Mouse (Mus musculus) neural tube, embryonic 12.5 days (tissue): ENCODE measurements around the gene Slc7a6. TPM values are rescaled to one million over a fixed set of nuclear protein-coding genes. Genes with fewer than 3 reads are reported as not detected.

ENCODE experiments used
- ATAC-seq: fragments of 200-750 bp; cut with Nextera tagmentation; 2 replicates; pipeline ENCODE4 v1.8.0; 2017; ENCODE audit warnings: low read depth, mild to moderate bottlenecking, moderate TSS enrichment, moderate library complexity; ENCODE audit not compliant: low FRiP score
- H3K27ac ChIP-seq: fragments of 300-500 bp; sonication (generic); 2 replicates; pipeline ENCODE4 v1.5.1; 2016
- H3K27me3 ChIP-seq: fragments of 300-500 bp; sonication (generic); replicated peaks from 2 replicates; pipeline ENCODE4 v1.6.1; 2016; ENCODE audit warnings: mild to moderate bottlenecking
- H3K36me3 ChIP-seq: fragments of 300-500 bp; sonication (generic); 2 replicates; pipeline ENCODE4 v1.6.1; 2016; ENCODE audit warnings: mild to moderate bottlenecking
- H3K4me1 ChIP-seq: fragments of 300-500 bp; sonication (generic); 2 replicates; pipeline ENCODE4 v1.6.1; 2016
- H3K4me2 ChIP-seq: fragments of 300-500 bp; sonication (generic); replicated peaks from 2 replicates; pipeline ENCODE4 v1.6.1; 2016; ENCODE audit warnings: mild to moderate bottlenecking
- H3K4me3 ChIP-seq: fragments of 300-500 bp; sonication (generic); 2 replicates; pipeline ENCODE4 v1.5.1; 2016
- H3K9ac ChIP-seq: fragments of 300-500 bp; sonication (generic); 2 replicates; pipeline ENCODE4 v1.6.1; 2016; ENCODE audit warnings: mild to moderate bottlenecking
- H3K9me3 ChIP-seq: fragments of 300-500 bp; sonication (generic); 2 replicates; pipeline ENCODE4 v1.6.1; 2016; ENCODE audit warnings: mild to moderate bottlenecking
- WGBS: fragments of 180-500 bp; shearing (Covaris S2); methylation state at CpG from one replicate; pipeline ENCODE4 v1.1.7; 2016; 5-methylcytosine and 5-hydroxymethylcytosine counted together
- polyA plus RNA-seq: library from polyadenylated mRNA; unstranded; fragments of >200 nt; fragmentation: Nextera tagmentation; extraction: Ambion mirVana; gene quantifications from 2 replicates; pipeline ENCODE4 v1.2.1, GENCODE M21; 2016

The Slc7a6 gene
- polyA plus RNA-seq, 1 experiment from 2014 or later = 73.9 TPM

- Histone ChIP-seq H3K27ac (no peak overlapping the region), H3K4me3 (no peak overlapping the region), H3K4me2 (no peak overlapping the region), H3K9me3 (no peaks in the 10 kb centered on the region), H3K9ac (no peak overlapping the region), H3K4me1 (peaks cover 6% of the 10 kb centered on the region), H3K27me3 (no peaks in the 10 kb centered on the region), H3K36me3 (no peaks in the 10 kb centered on the region)
- 86% methylated on average over 6 of the region's 6 CpGs for WGBS
- ATAC-seq = no peak
These were observed 20.6 kb upstream of the Slc7a6 start for GRCm38 (mm10) chr8:106147868-106148565.

- Histone ChIP-seq H3K9ac (no peak overlapping the region), H3K4me2 (no peak overlapping the region), H3K4me1 (peaks cover 6% of the 10 kb centered on the region), H3K4me3 (no peak overlapping the region), H3K36me3 (no peaks in the 10 kb centered on the region), H3K9me3 (no peaks in the 10 kb centered on the region), H3K27me3 (no peaks in the 10 kb centered on the region), H3K27ac (no peak overlapping the region)
- WGBS = 97% methylated on average over 6 of the region's 6 CpGs
- ATAC-seq = no peak
These were observed 19.6 kb upstream of the Slc7a6 start for GRCm38 (mm10) chr8:106149025-106149424.

DNA sequence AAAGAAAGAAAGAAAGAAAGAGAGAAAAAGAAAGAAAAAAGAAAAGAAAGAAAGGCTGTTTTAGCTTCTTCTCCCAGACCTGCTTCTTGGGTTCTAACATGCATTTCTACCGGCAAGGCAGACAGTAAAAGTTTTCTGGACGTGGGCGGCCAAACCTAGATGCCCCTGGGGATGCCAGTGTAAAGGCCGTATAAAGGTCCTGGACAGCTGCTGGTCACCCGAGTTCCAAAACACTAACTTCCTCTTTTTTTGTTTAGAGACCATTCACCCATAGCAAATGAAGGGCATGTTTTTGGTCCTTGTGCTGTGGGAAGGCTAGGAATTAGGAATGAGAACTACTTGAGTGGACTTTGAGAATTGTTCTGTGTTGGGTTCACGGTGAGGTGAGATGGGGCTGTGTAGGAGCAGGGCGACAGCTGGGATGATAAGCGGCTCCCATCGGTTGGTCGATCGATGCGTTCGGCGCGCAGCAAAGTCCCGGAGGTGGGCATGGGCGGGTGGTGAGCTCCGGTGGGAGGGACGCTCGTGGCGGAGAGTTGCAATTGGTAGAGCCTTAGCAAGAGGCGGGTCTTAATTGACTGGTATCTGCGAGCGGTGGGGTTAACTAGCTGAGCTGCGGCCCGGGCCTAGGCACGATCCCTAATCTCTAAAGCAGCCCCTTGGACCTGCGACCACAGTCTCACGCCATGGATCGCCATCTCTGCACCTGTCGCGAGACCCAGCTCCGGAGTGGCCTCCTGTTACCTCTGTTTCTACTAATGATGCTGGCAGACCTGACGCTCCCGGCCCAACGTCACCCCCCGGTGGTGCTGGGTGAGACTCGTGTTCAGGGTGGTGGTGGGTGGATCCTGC, 18.6 kb upstream of the Slc7a6 start, which contains the start of gene Pla2g15:
TSS of gene Pla2g15 (plus strand) at position 599 of the 852 bp plus-strand sequence.
- peak within 1 kb of the TSS; percentile 71 for H3K4me3 ChIP-seq
- H3K27me3 ChIP-seq = no peaks in the 10 kb centered on the region
- H3K9me3 ChIP-seq = no peaks in the 10 kb centered on the region
- H3K36me3 ChIP-seq = peaks cover 6% of the 10 kb centered on the region; the same call in 1 of the 2 replicates
- no peak within 1 kb of the TSS for H3K27ac ChIP-seq
- H3K9ac ChIP-seq = peak within 1 kb of the TSS; percentile 68
- ATAC-seq = peak; percentile 96
- H3K4me2 ChIP-seq = peak within 1 kb of the TSS; percentile 77
- WGBS = 2% methylated on average over 38 of the region's 38 CpGs
- peaks cover 6% of the 10 kb centered on the region for H3K4me1 ChIP-seq

GRCm38 (mm10) chr8:106150653-106151000, 18.0 kb upstream of the Slc7a6 start:
- peaks cover 6% of the 10 kb centered on the region; the same call in 1 of the 2 replicates for H3K36me3 ChIP-seq
- H3K27me3 ChIP-seq = no peaks in the 10 kb centered on the region
- peak overlapping the region; percentile 71 for H3K4me3 ChIP-seq
- no peak for ATAC-seq
- peaks cover 6% of the 10 kb centered on the region for H3K4me1 ChIP-seq
- no peak overlapping the region for H3K27ac ChIP-seq
- 19% methylated on average over 8 of the region's 8 CpGs for WGBS
- H3K9ac ChIP-seq = peak overlapping the region; percentile 68
- H3K9me3 ChIP-seq = no peaks in the 10 kb centered on the region
- H3K4me2 ChIP-seq = peak overlapping the region; percentile 77

DNA sequence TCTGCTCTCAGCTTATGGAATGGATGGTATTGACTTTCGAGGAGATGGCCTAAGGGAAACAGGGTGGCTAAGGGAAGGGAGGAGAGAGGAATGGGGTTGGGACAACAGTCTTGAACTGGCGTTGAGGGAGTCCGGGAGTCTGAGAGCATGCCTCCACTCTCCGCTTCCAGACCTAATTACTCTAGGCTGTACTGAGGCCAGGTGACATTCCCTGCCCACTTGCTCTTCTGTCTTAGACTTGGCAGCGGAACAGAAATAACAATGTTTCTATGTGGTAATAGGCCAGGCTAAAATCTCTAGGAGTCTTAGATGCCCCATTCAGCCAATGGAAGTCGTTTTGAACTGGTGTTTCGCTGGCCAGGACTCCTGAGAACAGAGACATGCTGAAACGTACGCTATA, 17.6 kb upstream of the Slc7a6 start:
- no peak for ATAC-seq
- Histone ChIP-seq H3K4me1 (peaks cover 6% of the 10 kb centered on the region), H3K9ac (peak overlapping the region; percentile 68), H3K36me3 (peaks cover 7% of the 10 kb centered on the region; the same call in 1 of the 2 replicates), H3K27ac (no peak overlapping the region), H3K4me3 (peak overlapping the region; percentile 71), H3K27me3 (no peaks in the 10 kb centered on the region), H3K9me3 (no peaks in the 10 kb centered on the region), H3K4me2 (peak overlapping the region; percentile 77)
- WGBS = 86% methylated on average over 9 of the region's 9 CpGs

- peaks cover 6% of the 10 kb centered on the region for H3K4me1 ChIP-seq
- no peak overlapping the region for H3K27ac ChIP-seq
- H3K9ac ChIP-seq = no peak overlapping the region
- no peak for ATAC-seq
- no peaks in the 10 kb centered on the region for H3K9me3 ChIP-seq
- no peak overlapping the region for H3K4me3 ChIP-seq
- peaks cover 16% of the 10 kb centered on the region for H3K36me3 ChIP-seq
- H3K4me2 ChIP-seq = no peak overlapping the region
- WGBS = 89% methylated on average over 4 of the region's 4 CpGs
- H3K27me3 ChIP-seq = no peaks in the 10 kb centered on the region
These were observed 15.8 kb upstream of the Slc7a6 start for GRCm38 (mm10) chr8:106152876-106153275.

DNA sequence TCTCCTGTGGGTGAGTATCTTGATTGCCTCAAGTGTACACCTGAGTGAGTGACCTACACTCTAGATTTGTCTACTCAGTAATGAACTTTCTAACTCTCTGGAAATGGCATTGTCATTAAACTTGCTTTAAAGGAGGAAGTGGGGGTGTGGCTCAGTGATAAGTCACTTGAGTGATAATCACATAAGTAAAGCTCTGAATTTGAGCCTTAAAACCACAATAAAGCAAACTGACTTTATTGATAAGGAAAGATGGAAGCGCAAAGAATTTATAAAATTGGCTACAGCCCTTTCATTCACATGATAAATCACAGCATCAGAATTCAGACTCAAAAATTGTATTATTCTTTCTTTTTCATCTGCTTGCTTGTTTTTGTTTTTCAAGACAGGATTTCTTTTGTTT, 11.2 kb upstream of the Slc7a6 start:
- H3K9me3 ChIP-seq = no peaks in the 10 kb centered on the region
- no peak overlapping the region for H3K9ac ChIP-seq
- peaks cover 48% of the 10 kb centered on the region for H3K36me3 ChIP-seq
- no peak for ATAC-seq
- no peaks in the 10 kb centered on the region for H3K27me3 ChIP-seq
- H3K4me1 ChIP-seq = no peaks in the 10 kb centered on the region
- H3K4me2 ChIP-seq = no peak overlapping the region
- no peak overlapping the region for H3K27ac ChIP-seq
- WGBS = 98% methylated on average over 1 of the region's 1 CpGs
- H3K4me3 ChIP-seq = no peak overlapping the region

DNA sequence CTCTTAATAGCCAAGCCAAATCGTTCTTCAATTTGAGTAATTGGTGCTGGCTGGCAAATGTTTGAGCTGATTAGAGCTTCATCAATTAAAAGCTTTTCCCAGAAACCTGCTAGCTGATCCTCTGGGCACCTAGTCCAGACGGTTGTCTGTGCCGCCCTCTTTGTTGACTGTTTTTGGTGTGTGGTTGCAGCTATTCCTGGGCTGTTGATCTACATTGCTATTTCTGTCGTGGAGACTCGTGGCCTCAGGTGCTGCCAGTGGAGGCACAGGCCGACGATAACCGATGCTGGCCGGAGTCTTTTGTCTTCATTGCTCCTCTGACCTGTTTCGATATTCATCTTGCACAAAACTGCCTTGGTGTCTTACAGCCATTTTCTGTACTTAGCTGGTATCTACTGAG, 10.3 kb upstream of the Slc7a6 start:
- Histone ChIP-seq H3K36me3 (peaks cover 57% of the 10 kb centered on the region), H3K4me1 (no peaks in the 10 kb centered on the region), H3K9me3 (no peaks in the 10 kb centered on the region), H3K27ac (no peak overlapping the region), H3K4me2 (no peak overlapping the region), H3K27me3 (no peaks in the 10 kb centered on the region), H3K9ac (no peak overlapping the region), H3K4me3 (no peak overlapping the region)
- no peak for ATAC-seq
- WGBS = 90% methylated on average over 10 of the region's 10 CpGs

- Histone ChIP-seq H3K4me3 (no peak overlapping the region), H3K9ac (no peak overlapping the region), H3K4me2 (no peak overlapping the region), H3K27ac (no peak overlapping the region), H3K27me3 (no peaks in the 10 kb centered on the region), H3K36me3 (peaks cover 62% of the 10 kb centered on the region), H3K4me1 (no peaks in the 10 kb centered on the region; the same call in 1 of the 2 replicates), H3K9me3 (no peaks in the 10 kb centered on the region)
- no peak for ATAC-seq
- WGBS = 92% methylated on average over 6 of the region's 6 CpGs
These were observed 8.8 kb upstream of the Slc7a6 start for GRCm38 (mm10) chr8:106159876-106160275.

DNA sequence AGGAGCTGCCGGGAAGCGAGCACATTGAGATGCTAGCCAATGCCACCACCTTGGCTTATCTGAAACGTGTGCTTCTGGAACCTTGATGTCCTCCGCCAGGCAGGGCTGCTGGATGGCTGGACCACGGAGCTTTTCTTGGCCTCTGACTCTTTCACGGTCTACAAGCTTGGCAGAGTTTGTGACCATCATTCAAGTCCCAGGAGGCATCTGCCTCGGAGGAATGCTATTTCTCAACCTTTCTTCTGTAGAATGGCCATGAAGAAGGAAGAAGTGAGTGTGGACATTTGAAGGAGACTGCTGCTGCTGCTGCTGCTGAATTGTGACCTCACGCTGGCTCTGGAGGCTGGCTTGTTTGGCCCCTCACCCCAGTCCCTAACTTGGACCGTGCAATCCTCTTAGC, 5.4 kb upstream of the Slc7a6 start:
- H3K4me2 ChIP-seq = no peak overlapping the region
- no peak overlapping the region for H3K27ac ChIP-seq
- H3K4me1 ChIP-seq = no peaks in the 10 kb centered on the region; the same call in 1 of the 2 replicates
- H3K4me3 ChIP-seq = no peak overlapping the region
- 94% methylated on average over 9 of the region's 9 CpGs for WGBS
- peaks cover 48% of the 10 kb centered on the region for H3K36me3 ChIP-seq
- no peaks in the 10 kb centered on the region for H3K9me3 ChIP-seq
- ATAC-seq = no peak
- H3K27me3 ChIP-seq = no peaks in the 10 kb centered on the region
- no peak overlapping the region for H3K9ac ChIP-seq

- no peak for ATAC-seq
- no peak overlapping the region for H3K9ac ChIP-seq
- H3K27ac ChIP-seq = no peak overlapping the region
- H3K36me3 ChIP-seq = peaks cover 39% of the 10 kb centered on the region
- no peak overlapping the region for H3K4me3 ChIP-seq
- H3K9me3 ChIP-seq = no peaks in the 10 kb centered on the region
- no peaks in the 10 kb centered on the region for H3K27me3 ChIP-seq
- no peak overlapping the region for H3K4me2 ChIP-seq
- H3K4me1 ChIP-seq = peaks cover 9% of the 10 kb centered on the region
- WGBS = 55% methylated on average over 4 of the region's 4 CpGs
These were observed 3.2 kb upstream of the Slc7a6 start for GRCm38 (mm10) chr8:106165460-106165859.
